Mouse (Mus musculus) thymus, adult 2 months (tissue): Measurements from ENCODE around the gene Acvr1b. TPM values are rescaled to one million over a fixed set of nuclear protein-coding genes. Genes with fewer than 3 reads are reported as not detected.

Source experiments
- DNase-seq: peaks from one replicate; pipeline ENCODE4 v3.0.0; 2021
- H3K27ac ChIP-seq: fragments of 200-500 bp; 2 replicates; pipeline ENCODE4 v1.5.1; 2012; ENCODE audit warnings: low read length, control low read depth; ENCODE audit not compliant: control insufficient read depth, insufficient read depth
- H3K27me3 ChIP-seq: fragments of 200-500 bp; 2 replicates; pipeline ENCODE4 v1.6.1; 2012; ENCODE audit warnings: mild to moderate bottlenecking, low read length, moderate library complexity, mixed read lengths; ENCODE audit not compliant: control insufficient read depth, insufficient read depth
- H3K36me3 ChIP-seq: fragments of 200-500 bp; 2 replicates; pipeline ENCODE4 v1.6.1; 2012; ENCODE audit warnings: mild to moderate bottlenecking, low read length, moderate library complexity; ENCODE audit not compliant: control insufficient read depth, insufficient read depth
- H3K4me1 ChIP-seq: fragments of 200-500 bp; replicated peaks from 2 replicates; pipeline ENCODE4 v1.6.1; 2012; ENCODE audit warnings: low read length; ENCODE audit not compliant: control insufficient read depth, insufficient read depth
- H3K4me3 ChIP-seq: fragments of 200-500 bp; 2 replicates; pipeline ENCODE4 v1.5.1; 2012; ENCODE audit warnings: mild to moderate bottlenecking, low read length, control low read depth, moderate library complexity; ENCODE audit not compliant: control insufficient read depth, insufficient read depth
- CTCF ChIP-seq: fragments of 200-500 bp; IDR thresholded peaks from 2 replicates; pipeline ENCODE4 v1.5.1; 2012; ENCODE audit warnings: mild to moderate bottlenecking, control low read depth, low read length, moderate library complexity, borderline replicate concordance; ENCODE audit not compliant: control insufficient read depth, poor library complexity, insufficient read depth; ENCODE audit errors: extremely low read depth
- POLR2A ChIP-seq: fragments of 200-500 bp; IDR thresholded peaks from 2 replicates; pipeline ENCODE4 v1.6.1; 2012; ENCODE audit warnings: mild to moderate bottlenecking, low read length, control low read depth, moderate library complexity; ENCODE audit not compliant: control insufficient read depth, poor library complexity, insufficient read depth; ENCODE audit errors: extremely low read depth
- WGBS: fragments of 180-500 bp; shearing (Covaris S2); methylation state at CpG from one replicate; pipeline ENCODE4 v1.1.7; 2018; 5-methylcytosine and 5-hydroxymethylcytosine counted together
- polyA plus RNA-seq: library from polyadenylated mRNA; depleted of rRNA; stranded (reverse); fragments of >200 nt; gene quantifications from 2 replicates; pipeline ENCODE4 v1.2.3, GENCODE M21; 2012

Gene Acvr1b
- polyA plus RNA-seq, 1 experiment: 34.9 TPM

DNA sequence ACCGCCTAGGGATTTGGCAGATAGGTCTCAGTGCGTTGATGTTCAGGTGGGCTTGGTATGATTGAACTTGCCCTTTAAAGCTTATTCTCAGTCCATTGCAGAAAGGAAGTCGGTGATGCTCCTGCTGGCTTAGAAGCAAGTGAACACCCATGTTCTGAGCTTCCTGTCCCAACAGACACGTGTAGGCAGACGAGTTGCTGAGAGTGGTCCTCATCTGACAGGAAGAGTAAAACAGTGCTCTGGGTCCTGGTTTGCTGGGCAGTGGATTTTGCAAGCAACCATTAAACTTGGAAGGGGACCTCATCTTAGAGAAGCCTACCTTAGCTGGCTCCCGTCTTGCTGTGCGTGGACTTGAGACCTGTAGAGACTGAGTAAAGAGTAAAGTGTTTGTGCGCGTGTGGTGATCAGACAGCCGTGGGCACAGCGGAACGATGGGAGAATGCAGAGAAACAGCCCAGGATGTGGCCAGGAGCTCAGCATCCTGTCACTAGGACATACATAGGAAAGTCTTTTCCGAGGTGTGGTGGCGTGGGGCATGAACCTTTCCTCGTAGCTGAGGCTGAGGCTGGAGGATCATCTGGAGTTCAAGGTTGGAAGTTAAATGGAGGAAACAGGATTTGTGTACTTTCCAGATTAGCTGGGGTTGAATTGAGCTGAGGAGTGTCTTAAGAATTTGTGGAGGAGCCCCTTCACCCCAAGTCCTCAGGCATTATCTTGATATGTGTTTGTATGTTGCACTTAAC lies 6.7 kb downstream of the Acvr1b start:
- H3K4me3 ChIP-seq: no peak overlapping the region

DNA sequence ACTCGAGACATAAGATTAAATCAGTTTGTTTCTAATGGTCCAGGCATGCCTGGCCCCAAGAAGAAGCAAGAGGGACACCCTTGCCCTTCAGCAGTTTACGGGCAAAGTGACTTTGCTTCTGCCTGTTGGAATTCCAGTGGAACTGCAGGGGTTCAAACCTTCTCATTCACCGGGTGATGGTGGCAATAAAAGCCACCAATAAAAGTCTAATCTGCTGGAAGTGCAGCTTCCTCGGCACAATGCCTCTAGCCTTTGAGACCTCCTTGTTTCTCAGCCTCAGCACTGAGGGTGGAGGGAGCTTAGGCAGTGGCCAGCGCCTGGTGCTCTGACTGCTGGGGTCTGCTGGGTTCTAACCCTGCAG lies 7.2 kb downstream of the Acvr1b start:
- DNase-seq: no peak
- no peaks in the 10 kb centered on the region for H3K27me3 ChIP-seq
- H3K4me1 ChIP-seq: peaks cover 16% of the 10 kb centered on the region
- no peaks in the 10 kb centered on the region for H3K36me3 ChIP-seq
- no peak overlapping the region for H3K4me3 ChIP-seq
- TF ChIP-seq CTCF: no peak
- no peak for TF ChIP-seq POLR2A
- no peak overlapping the region for H3K27ac ChIP-seq
- WGBS: 81% methylated on average over 5 of the region's 5 CpGs

More for the DNA sequence above, 6.7 kb downstream of the Acvr1b start:
- TF ChIP-seq CTCF (no peak), POLR2A (no peak)
- Histone ChIP-seq H3K27ac (peak overlapping the region; percentile 63), H3K27me3 (no peaks in the 10 kb centered on the region), H3K36me3 (no peaks in the 10 kb centered on the region), H3K4me1 (peaks cover 19% of the 10 kb centered on the region)
- DNase-seq: peak; percentile 46
- WGBS: 23% methylated on average over 15 of the region's 15 CpGs

DNA sequence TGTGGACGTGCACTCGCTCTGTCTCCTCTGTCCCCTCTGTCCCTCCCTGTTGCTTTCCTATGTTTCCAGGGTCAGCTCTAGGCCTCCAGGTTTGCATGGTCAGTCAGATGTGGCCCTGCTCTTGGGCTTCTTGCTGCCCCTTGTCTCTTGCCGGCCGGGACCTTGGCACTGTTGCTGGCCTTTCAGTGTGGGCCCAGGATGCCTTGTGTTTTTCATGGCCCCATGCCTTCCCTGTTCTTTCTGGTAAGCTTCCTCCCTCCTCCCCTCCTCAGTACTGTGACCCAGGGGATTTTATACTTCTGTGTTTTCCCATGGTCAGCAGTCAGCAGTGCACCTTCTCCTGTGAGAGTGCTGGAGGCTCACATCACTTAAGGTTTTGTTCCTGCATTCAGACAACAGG lies 7.6 kb downstream of the Acvr1b start:
- no peaks in the 10 kb centered on the region for H3K36me3 ChIP-seq
- no peak for TF ChIP-seq CTCF
- no peak for TF ChIP-seq POLR2A
- no peak overlapping the region for H3K27ac ChIP-seq
- H3K4me3 ChIP-seq: no peak overlapping the region
- DNase-seq: no peak
- peaks cover 16% of the 10 kb centered on the region for H3K4me1 ChIP-seq
- H3K27me3 ChIP-seq: no peaks in the 10 kb centered on the region
- WGBS: 90% methylated on average over 4 of the region's 4 CpGs

DNA sequence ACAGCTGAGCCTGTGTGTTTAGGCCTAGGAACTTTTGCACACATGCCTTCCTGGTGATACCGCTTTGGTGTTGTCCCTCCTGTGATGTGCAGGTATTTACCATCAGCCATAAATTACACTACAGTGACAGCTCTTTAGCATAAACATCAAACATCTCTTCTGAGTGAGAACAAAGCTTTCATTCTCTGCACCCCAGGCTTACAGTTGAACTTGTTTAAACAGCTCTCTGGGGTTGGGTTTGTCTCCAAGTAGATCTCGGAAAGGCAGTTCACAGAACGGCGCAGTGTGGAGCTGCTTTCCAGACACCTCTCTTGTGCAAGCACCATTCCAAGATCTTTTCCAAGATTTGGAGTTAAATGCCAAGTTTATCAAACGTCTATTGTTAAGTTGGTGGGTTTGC lies 8.8 kb downstream of the Acvr1b start:
- peaks cover 16% of the 10 kb centered on the region for H3K4me1 ChIP-seq

DNA sequence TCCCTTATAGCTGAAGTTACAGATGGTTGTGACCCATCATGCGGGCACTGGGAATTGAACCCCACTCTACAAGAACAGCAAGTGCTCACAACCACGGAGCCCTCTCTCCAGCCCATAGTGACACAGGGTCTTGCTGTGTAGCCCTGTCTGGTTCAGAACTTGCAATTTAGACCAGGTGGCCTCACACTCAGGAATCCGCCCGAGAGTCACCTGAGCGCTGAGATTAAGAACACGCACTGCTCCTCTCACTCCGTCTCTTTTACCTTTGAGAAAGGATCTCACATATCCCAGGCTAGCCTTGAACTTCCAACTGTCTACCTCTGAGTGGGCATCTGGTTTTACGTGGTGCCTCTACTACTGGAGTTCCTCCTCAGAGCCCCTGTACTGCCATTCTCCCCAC lies 10.4 kb downstream of the Acvr1b start:
- DNase-seq: no peak
- Histone ChIP-seq H3K4me3 (no peak overlapping the region), H3K36me3 (no peaks in the 10 kb centered on the region), H3K4me1 (peaks cover 16% of the 10 kb centered on the region), H3K27ac (no peak overlapping the region), H3K27me3 (no peaks in the 10 kb centered on the region)
- WGBS: 97% methylated on average over 8 of the region's 8 CpGs
- no peak for TF ChIP-seq CTCF
- TF ChIP-seq POLR2A: no peak

More for the DNA sequence above, 8.8 kb downstream of the Acvr1b start:
- H3K27ac ChIP-seq: no peak overlapping the region
- WGBS: 69% methylated on average over 5 of the region's 5 CpGs
- DNase-seq: no peak
- H3K36me3 ChIP-seq: no peaks in the 10 kb centered on the region
- no peaks in the 10 kb centered on the region for H3K27me3 ChIP-seq
- TF ChIP-seq CTCF: no peak
- no peak for TF ChIP-seq POLR2A
- H3K4me3 ChIP-seq: no peak overlapping the region

DNA sequence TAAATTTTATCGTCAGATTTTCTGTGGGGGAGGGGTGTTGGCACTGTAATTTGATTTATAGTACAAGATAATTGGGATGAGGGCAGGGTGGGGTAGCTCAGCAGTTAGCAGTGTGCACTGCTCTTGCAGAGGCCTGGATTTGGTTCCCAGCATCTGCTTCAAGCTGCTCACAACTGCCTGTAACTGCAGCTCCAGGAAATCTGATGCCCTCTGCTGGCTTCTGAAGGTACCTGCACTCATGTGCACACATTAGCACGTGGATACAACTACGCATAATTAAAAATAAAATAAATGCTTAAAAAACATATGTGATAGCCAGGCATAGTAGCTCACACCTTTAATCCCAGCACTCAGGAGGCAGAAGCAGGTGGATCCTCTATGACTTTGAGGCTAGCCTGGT lies 11.7 kb downstream of the Acvr1b start:
- 96% methylated on average over 3 of the region's 3 CpGs for WGBS
- TF ChIP-seq CTCF: no peak
- TF ChIP-seq POLR2A: no peak
- Histone ChIP-seq H3K4me3 (no peak overlapping the region), H3K4me1 (peaks cover 14% of the 10 kb centered on the region), H3K36me3 (no peaks in the 10 kb centered on the region), H3K27ac (no peak overlapping the region), H3K27me3 (no peaks in the 10 kb centered on the region)
- no peak for DNase-seq
